Mouse (Mus musculus): ENCODE measurements around the gene Wdr75.

DNA sequence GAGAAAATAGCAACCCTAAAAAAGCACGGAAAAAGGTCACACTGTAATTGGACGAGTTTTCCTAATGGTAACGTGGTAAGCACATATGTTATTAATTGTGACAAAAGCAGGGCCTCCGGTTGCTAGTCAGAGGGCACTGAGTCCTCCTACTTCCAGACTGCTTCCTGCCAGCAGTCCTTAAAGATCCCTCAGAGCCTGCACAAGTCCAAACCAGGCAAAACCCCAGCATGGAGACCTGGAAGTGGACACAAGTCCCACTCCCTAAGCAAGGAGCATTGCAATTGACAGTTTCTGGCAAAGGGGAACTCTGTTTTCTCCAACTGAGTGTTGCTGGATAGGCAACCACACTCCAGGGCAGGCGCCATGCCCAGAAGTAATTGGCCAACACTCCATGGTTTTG is 27.4 kb upstream of the Wdr75 start:
- TF ChIP-seq POLR2A (IDR thresholded peaks at IDR 0.05; ENCODE audit: extremely low read depth, insufficient read depth, low read length) = no peak
- no peak for TF ChIP-seq CTCF (IDR thresholded peaks at IDR 0.05; ENCODE audit: extremely low read depth, insufficient read depth, low read length)
